Mouse (Mus musculus) G1E (cell line): Measurements from ENCODE around the gene Sugp2.

ENCODE experiments used
- CTCF ChIP-seq: IDR thresholded peaks from 2 replicates; pipeline ENCODE4 v1.5.1; 2012; ENCODE audit warnings: low read depth, low read length, inconsistent platforms, mixed read lengths
- GATA1 ChIP-seq: IDR thresholded peaks from 2 replicates; pipeline ENCODE4 v1.6.1; 2012; ENCODE audit warnings: borderline replicate concordance, low read length, inconsistent platforms, mixed read lengths
- GATA2 ChIP-seq: IDR thresholded peaks from 2 replicates; pipeline ENCODE4 v1.6.1; 2012; ENCODE audit warnings: low read depth, low read length, inconsistent platforms, borderline replicate concordance
- POLR2AphosphoS5 ChIP-seq: IDR thresholded peaks from 2 replicates; pipeline ENCODE4 v1.6.1; 2012; ENCODE audit warnings: low read depth, low read length, inconsistent platforms; ENCODE audit not compliant: insufficient replicate concordance
- TAL1 ChIP-seq: conservative IDR thresholded peaks from 2 replicates; pipeline ENCODE4 v1.6.1; 2012; ENCODE audit warnings: low read depth, low read length, inconsistent platforms, mixed read lengths

GRCm38 (mm10) chr8:70219107-70219684 is 14.8 kb upstream of the Sugp2 start:
- TF ChIP-seq CTCF (no peak), GATA1 (no peak), TAL1 (no peak), POLR2AphosphoS5 (no peak), GATA2 (no peak)
